Mouse (Mus musculus): Measurements from ENCODE around the gene Irs1. TPM values are rescaled to one million over a fixed set of nuclear protein-coding genes. Genes with fewer than 3 reads are reported as not detected.

Irs1 gene
- polyA plus RNA-seq, 1 experiment from 2014 or later = 1.7 TPM

- Histone ChIP-seq H3K4me3 (ENCODE audit: low read depth, low read length) (no peak overlapping the region), H3K27me3 (ENCODE audit: control insufficient read depth, insufficient read depth, low read depth, low read length) (no peaks in the 10 kb centered on the region), H3K9ac (ENCODE audit: low read depth, low read length) (no peak overlapping the region), H3K4me1 (ENCODE audit: control insufficient read depth, low read depth, low read length) (no peaks in the 10 kb centered on the region; the same call in none of the 2 replicates), H3K4me2 (ENCODE audit: low read depth, low read length) (no peak overlapping the region), H3K9me3 (replicated peaks; ENCODE audit: control insufficient read depth, low read length) (no peaks in the 10 kb centered on the region), H3K36me3 (ENCODE audit: control insufficient read depth, insufficient read depth) (no peaks in the 10 kb centered on the region; the same call in 1 of the 2 replicates), H3K27ac (ENCODE audit: low read length) (no peak overlapping the region)
- WGBS (ENCODE audit: insufficient replicate concordance) = 68% methylated on average over 5 of the region's 5 CpGs
- no peak for ATAC-seq (ENCODE audit: low read depth)
Observed at GRCm38 (mm10) chr1:82272231-82272630, 19.0 kb downstream of the Irs1 start.

GRCm38 (mm10) chr1:82267547-82267946 lies 23.7 kb downstream of the Irs1 start:
- no peak overlapping the region for H3K4me2 ChIP-seq (ENCODE audit: low read depth, low read length)
- no peak overlapping the region for H3K9ac ChIP-seq (ENCODE audit: low read depth, low read length)
- no peaks in the 10 kb centered on the region for H3K36me3 ChIP-seq (ENCODE audit: control insufficient read depth, insufficient read depth)
- no peak overlapping the region for H3K27ac ChIP-seq (ENCODE audit: low read length)
- H3K4me3 ChIP-seq (ENCODE audit: low read depth, low read length) = no peak overlapping the region
- H3K9me3 ChIP-seq (replicated peaks; ENCODE audit: control insufficient read depth, low read length) = no peaks in the 10 kb centered on the region
- no peaks in the 10 kb centered on the region for H3K27me3 ChIP-seq (ENCODE audit: control insufficient read depth, insufficient read depth, low read depth, low read length)
- no peaks in the 10 kb centered on the region for H3K4me1 ChIP-seq (ENCODE audit: control insufficient read depth, low read depth, low read length)
- no peak for ATAC-seq (ENCODE audit: low read depth)
- 20% methylated on average over 4 of the region's 4 CpGs for WGBS (ENCODE audit: insufficient replicate concordance)

- Histone ChIP-seq H3K27me3 (ENCODE audit: control insufficient read depth, insufficient read depth, low read depth, low read length) (no peaks in the 10 kb centered on the region), H3K9ac (ENCODE audit: low read depth, low read length) (no peak overlapping the region), H3K36me3 (ENCODE audit: control insufficient read depth, insufficient read depth) (no peaks in the 10 kb centered on the region), H3K4me2 (ENCODE audit: low read depth, low read length) (no peak overlapping the region), H3K4me1 (ENCODE audit: control insufficient read depth, low read depth, low read length) (no peaks in the 10 kb centered on the region), H3K9me3 (replicated peaks; ENCODE audit: control insufficient read depth, low read length) (no peaks in the 10 kb centered on the region), H3K27ac (ENCODE audit: low read length) (no peak overlapping the region), H3K4me3 (ENCODE audit: low read depth, low read length) (no peak overlapping the region)
- 43% methylated on average over 1 of the region's 1 CpGs for WGBS (ENCODE audit: insufficient replicate concordance)
- ATAC-seq (ENCODE audit: low read depth) = no peak
Observed at GRCm38 (mm10) chr1:82262331-82262730, 28.9 kb downstream of the Irs1 start.

GRCm38 (mm10) chr1:82261638-82262037 lies 29.6 kb downstream of the Irs1 start:
- Histone ChIP-seq H3K4me1 (ENCODE audit: control insufficient read depth, low read depth, low read length) (no peaks in the 10 kb centered on the region), H3K27ac (ENCODE audit: low read length) (no peak overlapping the region), H3K4me3 (ENCODE audit: low read depth, low read length) (no peak overlapping the region), H3K9me3 (replicated peaks; ENCODE audit: control insufficient read depth, low read length) (no peaks in the 10 kb centered on the region), H3K9ac (ENCODE audit: low read depth, low read length) (no peak overlapping the region), H3K27me3 (ENCODE audit: control insufficient read depth, insufficient read depth, low read depth, low read length) (no peaks in the 10 kb centered on the region), H3K36me3 (ENCODE audit: control insufficient read depth, insufficient read depth) (no peaks in the 10 kb centered on the region), H3K4me2 (ENCODE audit: low read depth, low read length) (no peak overlapping the region)
- WGBS (ENCODE audit: insufficient replicate concordance) = 52% methylated on average over 5 of the region's 5 CpGs
- no peak for ATAC-seq (ENCODE audit: low read depth)

- H3K4me2 ChIP-seq (ENCODE audit: low read depth, low read length) = no peak overlapping the region
- H3K27me3 ChIP-seq (ENCODE audit: control insufficient read depth, insufficient read depth, low read depth, low read length) = no peaks in the 10 kb centered on the region
- no peak overlapping the region for H3K9ac ChIP-seq (ENCODE audit: low read depth, low read length)
- H3K36me3 ChIP-seq (ENCODE audit: control insufficient read depth, insufficient read depth) = no peaks in the 10 kb centered on the region
- no peaks in the 10 kb centered on the region for H3K9me3 ChIP-seq (replicated peaks; ENCODE audit: control insufficient read depth, low read length)
- no peak for ATAC-seq (ENCODE audit: low read depth)
- no peaks in the 10 kb centered on the region for H3K4me1 ChIP-seq (ENCODE audit: control insufficient read depth, low read depth, low read length)
- no peak overlapping the region for H3K27ac ChIP-seq (ENCODE audit: low read length)
- H3K4me3 ChIP-seq (ENCODE audit: low read depth, low read length) = no peak overlapping the region
- WGBS (ENCODE audit: insufficient replicate concordance) = 53% methylated on average over 9 of the region's 9 CpGs
Observed at GRCm38 (mm10) chr1:82261053-82261618, 30.1 kb downstream of the Irs1 start.

GRCm38 (mm10) chr1:82260055-82260454 lies 31.2 kb downstream of the Irs1 start:
- Histone ChIP-seq H3K36me3 (ENCODE audit: control insufficient read depth, insufficient read depth) (no peaks in the 10 kb centered on the region), H3K4me3 (ENCODE audit: low read depth, low read length) (no peak overlapping the region), H3K27ac (ENCODE audit: low read length) (no peak overlapping the region), H3K9ac (ENCODE audit: low read depth, low read length) (no peak overlapping the region), H3K9me3 (replicated peaks; ENCODE audit: control insufficient read depth, low read length) (no peaks in the 10 kb centered on the region), H3K4me2 (ENCODE audit: low read depth, low read length) (no peak overlapping the region), H3K4me1 (ENCODE audit: control insufficient read depth, low read depth, low read length) (no peaks in the 10 kb centered on the region), H3K27me3 (ENCODE audit: control insufficient read depth, insufficient read depth, low read depth, low read length) (no peaks in the 10 kb centered on the region)
- 59% methylated on average over 3 of the region's 3 CpGs for WGBS (ENCODE audit: insufficient replicate concordance)
- ATAC-seq (ENCODE audit: low read depth) = no peak

GRCm38 (mm10) chr1:82258331-82258730 lies 32.9 kb downstream of the Irs1 start:
- Histone ChIP-seq H3K9ac (ENCODE audit: low read depth, low read length) (no peak overlapping the region), H3K27me3 (ENCODE audit: control insufficient read depth, insufficient read depth, low read depth, low read length) (no peaks in the 10 kb centered on the region), H3K4me1 (ENCODE audit: control insufficient read depth, low read depth, low read length) (no peaks in the 10 kb centered on the region), H3K4me3 (ENCODE audit: low read depth, low read length) (no peak overlapping the region), H3K9me3 (replicated peaks; ENCODE audit: control insufficient read depth, low read length) (no peaks in the 10 kb centered on the region), H3K27ac (ENCODE audit: low read length) (no peak overlapping the region), H3K36me3 (ENCODE audit: control insufficient read depth, insufficient read depth) (no peaks in the 10 kb centered on the region), H3K4me2 (ENCODE audit: low read depth, low read length) (no peak overlapping the region)
- ATAC-seq (ENCODE audit: low read depth) = no peak
- 62% methylated on average over 7 of the region's 7 CpGs for WGBS (ENCODE audit: insufficient replicate concordance)

- Histone ChIP-seq H3K27me3 (ENCODE audit: control insufficient read depth, insufficient read depth, low read depth, low read length) (no peaks in the 10 kb centered on the region), H3K9ac (ENCODE audit: low read depth, low read length) (no peak overlapping the region), H3K36me3 (ENCODE audit: control insufficient read depth, insufficient read depth) (no peaks in the 10 kb centered on the region), H3K4me2 (ENCODE audit: low read depth, low read length) (no peak overlapping the region), H3K27ac (ENCODE audit: low read length) (no peak overlapping the region), H3K9me3 (replicated peaks; ENCODE audit: control insufficient read depth, low read length) (no peaks in the 10 kb centered on the region), H3K4me3 (ENCODE audit: low read depth, low read length) (no peak overlapping the region), H3K4me1 (ENCODE audit: control insufficient read depth, low read depth, low read length) (no peaks in the 10 kb centered on the region)
- no peak for ATAC-seq (ENCODE audit: low read depth)
- WGBS (ENCODE audit: insufficient replicate concordance) = 51% methylated on average over 5 of the region's 5 CpGs
Observed at GRCm38 (mm10) chr1:82257457-82257856, 33.8 kb downstream of the Irs1 start.

GRCm38 (mm10) chr1:82253789-82254445 lies 37.3 kb downstream of the Irs1 start:
- H3K27ac ChIP-seq (ENCODE audit: low read length) = no peak overlapping the region
- no peaks in the 10 kb centered on the region for H3K27me3 ChIP-seq (ENCODE audit: control insufficient read depth, insufficient read depth, low read depth, low read length)
- no peak overlapping the region for H3K4me2 ChIP-seq (ENCODE audit: low read depth, low read length)
- H3K9me3 ChIP-seq (replicated peaks; ENCODE audit: control insufficient read depth, low read length) = no peaks in the 10 kb centered on the region
- no peak for ATAC-seq (ENCODE audit: low read depth)
- H3K9ac ChIP-seq (ENCODE audit: low read depth, low read length) = no peak overlapping the region
- no peaks in the 10 kb centered on the region for H3K36me3 ChIP-seq (ENCODE audit: control insufficient read depth, insufficient read depth)
- 71% methylated on average over 9 of the region's 9 CpGs for WGBS (ENCODE audit: insufficient replicate concordance)
- H3K4me3 ChIP-seq (ENCODE audit: low read depth, low read length) = no peak overlapping the region
- H3K4me1 ChIP-seq (ENCODE audit: control insufficient read depth, low read depth, low read length) = no peaks in the 10 kb centered on the region
